Mouse (Mus musculus) MEL (cell line): ENCODE measurements around the gene Tbc1d2.

Experiments used
- CTCF ChIP-seq, 3 experiments: IDR thresholded peaks in 2 of 3; conservative IDR thresholded peaks in 1 of 3; 2 replicates each; pipeline ENCODE4 v1.5.1; 2011 to 2012; ENCODE audit warnings: low read length in 3 of 3, low read depth in 2 of 3, mild to moderate bottlenecking in 2 of 3, improper control_type of control experiment in 1 of 3, inconsistent platforms in 1 of 3, mixed read lengths in 1 of 3, moderate library complexity in 1 of 3; ENCODE audit not compliant: control insufficient read depth in 1 of 3, insufficient read depth in 1 of 3, poor library complexity in 1 of 3, severe bottlenecking in 1 of 3
- RAD21 ChIP-seq: IDR thresholded peaks from 2 replicates; pipeline ENCODE4 v1.6.1; 2011; ENCODE audit warnings: mild to moderate bottlenecking, low read depth, low read length, improper control_type of control experiment
- TCF12 ChIP-seq: IDR thresholded peaks from 2 replicates; pipeline ENCODE4 v1.6.1; 2014; ENCODE audit warnings: low read depth, mild to moderate bottlenecking, inconsistent platforms, low read length, improper control_type of control experiment, moderate library complexity

DNA sequence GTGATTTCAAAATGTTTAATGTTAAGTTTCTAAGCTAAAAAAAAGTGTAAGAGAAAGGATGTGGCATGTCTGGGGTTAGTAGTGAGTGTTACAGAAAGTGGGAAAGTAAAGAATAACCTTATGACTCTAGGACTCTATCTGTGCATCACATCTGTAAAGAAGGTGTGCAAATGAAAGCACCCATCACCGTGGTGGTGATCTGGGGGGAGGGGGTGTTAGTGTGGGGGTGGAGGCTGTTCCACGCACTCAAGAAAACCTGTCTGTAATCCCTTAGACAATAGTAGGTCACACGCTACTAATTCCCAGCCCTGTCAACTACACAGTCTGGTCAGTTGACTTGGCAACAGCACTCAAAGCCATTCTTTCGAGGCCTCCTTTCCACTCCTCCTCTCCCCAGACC is 8.7 kb downstream of the Tbc1d2 start:
- TF ChIP-seq RAD21 (no peak), TCF12 (no peak), CTCF (IDR thresholded peaks at IDR 0.05 in 2 of 3, conservative IDR thresholded peaks at IDR 0.05 in 1 of 3; ENCODE audit: control insufficient read depth in 1 of 3, insufficient read depth in 1 of 3, low read depth in 2 of 3, low read length in 3 of 3, poor library complexity in 1 of 3, severe bottlenecking in 1 of 3) (no peak)
